Mouse (Mus musculus) lung, postnatal 4 days (tissue): ENCODE measurements around the gene Psmb3.
A peak's percentile ranks its signal among the peaks of the same experiment; 100 is the strongest.
"Not testable (repeated sequence)": the region's sequence is repeated elsewhere in the genome, so short reads cannot be mapped to it uniquely, and the experiment has no call there.

Experiments used
- DNase-seq, 2 experiments: peaks; one replicate each; pipeline ENCODE4 v3.0.0; 2021

The Psmb3 gene

GRCm38 (mm10) chr11:97703039-97703826 is at the start of gene Psmb3:
TSS of gene Psmb3 (plus strand) at chr11:97703399.
- peak; percentile 97 to 99 for DNase-seq

DNA sequence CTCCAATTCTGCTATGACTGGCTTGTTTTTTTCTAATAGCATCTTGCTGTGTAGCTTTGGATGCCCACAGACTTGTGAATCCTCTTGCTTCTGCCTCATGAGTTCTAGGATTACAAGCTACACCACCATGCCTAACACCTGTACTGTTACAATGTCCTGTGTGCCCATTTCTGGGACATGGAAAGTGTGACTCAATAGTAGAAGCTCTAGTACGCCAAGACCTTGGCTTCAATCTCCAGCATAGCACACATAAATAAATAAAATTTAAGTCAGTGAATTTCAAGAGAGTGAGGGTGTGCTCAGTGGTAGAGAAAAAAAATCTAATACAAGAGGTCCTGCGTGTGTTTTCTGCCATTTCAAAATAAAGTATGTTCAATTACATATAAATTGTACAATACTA is 49.0 kb upstream of the Psmb3 start:
- no peak for DNase-seq

DNA sequence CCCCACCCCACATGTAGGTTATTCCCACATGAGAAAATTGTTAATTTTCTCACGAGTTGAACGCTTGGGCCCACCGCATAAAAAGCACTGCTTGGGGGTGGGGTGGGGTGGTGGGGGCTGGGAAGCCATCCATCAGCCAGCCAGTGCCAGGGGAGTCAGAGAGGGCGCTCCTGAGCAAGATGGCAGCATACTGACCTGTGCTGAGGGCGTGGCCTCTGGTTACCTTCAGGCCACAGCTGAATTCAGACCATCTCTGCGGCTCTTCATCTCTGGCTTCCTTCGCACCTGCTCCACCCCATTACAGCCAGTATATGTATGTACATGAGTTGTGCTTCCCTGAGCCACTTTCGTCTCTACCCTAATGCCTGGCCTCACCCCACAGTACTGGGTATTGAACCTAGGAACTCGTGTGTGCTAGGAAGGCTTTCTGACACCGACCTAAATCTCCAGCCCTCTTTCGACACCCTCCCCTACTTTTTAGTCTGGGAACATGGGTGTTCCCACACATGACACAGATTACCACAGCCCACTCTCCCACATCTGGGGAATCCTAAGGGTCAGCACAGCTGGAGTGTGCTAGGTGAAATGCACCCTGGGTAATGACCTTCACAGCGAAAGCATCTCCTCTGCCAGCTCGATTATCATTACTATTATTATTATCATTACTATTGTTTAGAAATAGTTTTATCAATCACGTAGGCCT is 46.8 kb upstream of the Psmb3 start:
- no peak for DNase-seq

DNA sequence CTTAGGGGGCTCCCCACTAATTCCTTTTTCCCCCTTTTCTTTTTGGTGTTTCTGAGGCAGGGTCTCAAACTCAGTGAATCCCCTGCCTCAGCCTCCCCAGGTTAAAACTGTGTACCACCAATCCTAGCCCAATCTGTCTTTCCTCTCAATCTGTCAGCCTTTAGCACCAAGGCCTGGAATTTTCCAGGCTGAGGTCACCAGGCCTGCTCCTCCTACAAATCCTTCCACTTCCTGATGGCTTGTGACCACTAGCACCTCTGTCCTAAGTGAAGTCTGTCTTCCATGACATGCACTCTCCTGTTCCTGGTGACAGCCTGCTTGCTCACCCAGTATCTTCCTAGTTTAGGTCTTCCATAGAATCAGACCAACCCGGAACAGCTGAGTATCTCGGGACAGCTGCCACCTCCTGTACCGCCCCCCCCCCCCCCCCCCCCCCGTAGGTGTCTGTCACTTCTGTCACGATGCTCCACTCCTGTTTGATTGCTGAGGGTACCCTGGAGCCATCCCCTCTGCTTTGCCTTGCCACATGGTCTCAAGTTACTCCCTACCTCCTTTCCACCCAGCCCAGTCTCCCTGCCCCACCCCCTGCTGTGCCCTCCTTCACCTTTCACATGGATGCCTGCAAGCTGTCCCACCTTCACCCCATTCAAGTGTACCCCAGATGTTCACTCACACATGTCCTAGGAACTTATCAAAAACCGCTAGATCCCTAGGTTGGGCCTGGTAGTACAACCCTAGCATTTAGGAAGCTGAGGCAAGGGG is 45.8 kb upstream of the Psmb3 start:
- no peak for DNase-seq

GRCm38 (mm10) chr11:97657967-97658366 is 45.2 kb upstream of the Psmb3 start:
- not testable (repeated sequence) for DNase-seq

GRCm38 (mm10) chr11:97658751-97659266 is 44.4 kb upstream of the Psmb3 start:
- DNase-seq, result no peak

GRCm38 (mm10) chr11:97659267-97659989 is 43.8 kb upstream of the Psmb3 start:
- DNase-seq, result peak; percentile 35 to 53

DNA sequence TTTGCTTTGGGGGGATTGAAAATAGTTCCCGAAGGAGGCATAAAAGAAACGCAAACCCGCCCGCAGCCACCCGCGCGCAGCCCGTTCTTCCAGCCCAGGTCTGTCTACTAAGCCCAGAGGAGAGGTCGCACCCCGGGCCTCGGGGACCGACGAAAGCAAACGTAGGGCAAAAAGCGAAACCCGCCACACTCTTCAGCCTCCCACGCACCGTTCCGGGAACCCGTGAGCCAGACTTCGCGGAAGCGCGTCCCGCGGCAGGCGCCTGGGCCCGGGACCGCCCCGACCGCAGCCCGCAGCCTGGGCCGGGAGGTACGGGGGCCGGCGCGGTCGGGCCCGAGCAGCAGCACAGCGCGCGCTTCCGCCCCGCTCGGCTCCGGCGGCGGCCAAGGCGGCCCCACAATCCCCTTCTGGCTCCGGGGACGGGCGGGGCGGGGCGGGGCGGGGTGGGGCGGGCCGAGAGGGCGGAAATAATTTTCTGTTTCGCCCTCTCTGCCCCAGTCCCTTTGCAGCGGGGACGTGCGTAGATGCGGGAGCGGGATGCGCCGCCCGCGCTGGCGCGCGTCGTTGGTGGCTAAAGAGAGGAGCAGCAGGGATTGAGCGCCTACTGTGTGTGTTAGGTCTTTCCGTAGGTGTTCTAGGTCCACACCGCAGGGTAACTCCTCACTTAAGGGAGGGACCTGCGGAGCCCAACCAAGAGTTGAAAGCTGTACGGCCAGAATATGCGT is 43.0 kb upstream of the Psmb3 start:
- peak; percentile 80 to 92 for DNase-seq

DNA sequence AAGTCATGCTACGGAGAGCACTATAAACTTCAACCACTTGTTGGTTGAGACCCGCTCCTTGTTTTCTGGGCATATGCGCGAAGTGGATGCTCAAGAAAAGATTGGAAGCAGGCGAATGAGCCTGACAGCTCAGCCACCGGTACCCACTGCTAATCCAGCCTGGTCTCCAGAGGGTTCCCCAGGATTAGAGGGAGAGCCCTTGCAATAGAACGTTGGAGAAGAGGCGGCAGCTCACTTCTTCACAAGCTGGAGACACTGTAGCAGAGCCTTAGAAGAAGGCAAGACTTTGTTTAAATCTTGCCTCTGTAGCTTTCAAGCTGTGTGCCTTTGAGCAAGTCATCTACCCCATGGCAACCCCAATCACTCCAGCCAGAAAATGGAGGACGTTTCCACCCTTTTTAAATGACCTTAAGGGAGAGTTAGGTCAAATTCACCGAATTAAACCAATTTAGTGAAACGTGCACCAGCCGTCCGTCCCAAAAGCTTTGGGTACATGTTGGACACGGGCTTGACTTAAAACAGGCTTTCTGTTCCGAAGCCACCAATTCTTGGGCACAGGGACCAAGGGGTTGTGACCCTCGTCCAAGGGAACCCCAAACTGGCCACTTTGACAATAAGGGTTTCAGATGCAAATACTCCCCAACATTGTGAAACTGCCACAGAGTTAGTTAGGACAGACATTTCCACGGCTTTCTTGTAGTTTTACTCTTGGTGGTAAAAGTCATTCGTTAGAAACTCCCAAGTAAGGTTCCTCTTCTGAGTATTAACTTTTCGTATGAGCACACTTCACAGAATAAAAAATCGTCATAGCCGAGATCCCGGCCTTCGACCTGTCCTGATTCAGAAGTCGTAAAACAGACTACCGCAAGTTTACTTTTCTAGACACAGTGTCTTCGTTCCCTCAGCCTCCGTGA is 42.2 kb upstream of the Psmb3 start:
- no peak for DNase-seq

DNA sequence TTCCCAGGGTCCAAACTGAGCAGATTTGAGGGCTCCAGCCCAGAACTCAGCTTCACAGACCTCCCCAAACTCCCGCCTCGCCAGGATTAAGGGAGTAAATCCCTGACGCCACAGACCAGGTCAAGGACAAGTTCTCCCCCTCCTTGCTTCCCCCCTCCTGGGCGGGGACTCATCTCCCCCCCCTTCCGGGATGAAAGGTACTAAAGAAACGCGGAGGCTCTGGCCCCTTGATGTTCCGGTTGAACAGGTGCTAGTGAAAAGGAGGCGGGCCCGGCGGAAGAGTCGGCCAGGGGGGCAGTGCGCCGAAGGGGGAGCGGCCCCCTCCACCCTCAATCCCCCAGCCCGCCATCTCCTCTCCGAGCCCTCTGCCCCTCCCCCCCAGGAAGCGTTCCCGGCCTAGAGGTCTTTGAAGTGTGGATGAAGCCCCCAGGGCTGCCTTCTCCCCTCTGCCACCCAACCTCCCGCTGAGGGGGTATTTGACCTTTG is 41.5 kb upstream of the Psmb3 start:
- DNase-seq, result peak; percentile 78 to 87

DNA sequence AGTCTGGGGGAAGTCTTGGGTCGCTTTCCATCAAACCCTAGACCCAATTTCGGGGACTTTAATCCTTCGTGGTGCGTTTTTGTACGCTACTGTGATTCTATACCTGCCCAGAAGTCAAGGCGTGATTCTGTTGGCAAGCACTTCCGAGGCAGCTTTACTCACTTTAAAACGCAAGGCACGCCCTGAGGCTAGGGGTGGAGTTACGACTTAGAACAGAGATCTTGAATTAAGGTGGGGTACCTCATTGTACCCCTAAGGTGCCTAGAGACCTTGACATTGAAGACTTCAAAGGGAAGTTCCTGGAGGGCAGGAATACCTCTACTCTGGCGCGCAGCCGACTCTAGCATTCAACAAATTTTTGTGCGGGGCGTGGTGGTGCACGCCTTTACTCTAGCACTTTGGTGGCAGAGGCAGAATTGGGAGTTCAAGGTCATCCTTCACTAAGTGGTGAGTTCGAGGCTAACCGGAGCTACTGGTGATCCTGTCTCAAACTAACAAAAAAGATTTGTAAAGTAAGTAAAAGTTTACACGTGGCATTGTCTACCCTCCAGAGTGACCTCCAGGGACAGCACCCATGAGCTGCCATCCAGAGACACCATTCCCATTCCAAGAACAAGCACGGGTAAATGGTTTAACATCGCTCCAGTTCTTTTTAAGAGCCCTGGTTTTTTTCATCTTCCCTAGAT is 40.8 kb upstream of the Psmb3 start:
- peak; percentile 70 to 78 for DNase-seq

DNA sequence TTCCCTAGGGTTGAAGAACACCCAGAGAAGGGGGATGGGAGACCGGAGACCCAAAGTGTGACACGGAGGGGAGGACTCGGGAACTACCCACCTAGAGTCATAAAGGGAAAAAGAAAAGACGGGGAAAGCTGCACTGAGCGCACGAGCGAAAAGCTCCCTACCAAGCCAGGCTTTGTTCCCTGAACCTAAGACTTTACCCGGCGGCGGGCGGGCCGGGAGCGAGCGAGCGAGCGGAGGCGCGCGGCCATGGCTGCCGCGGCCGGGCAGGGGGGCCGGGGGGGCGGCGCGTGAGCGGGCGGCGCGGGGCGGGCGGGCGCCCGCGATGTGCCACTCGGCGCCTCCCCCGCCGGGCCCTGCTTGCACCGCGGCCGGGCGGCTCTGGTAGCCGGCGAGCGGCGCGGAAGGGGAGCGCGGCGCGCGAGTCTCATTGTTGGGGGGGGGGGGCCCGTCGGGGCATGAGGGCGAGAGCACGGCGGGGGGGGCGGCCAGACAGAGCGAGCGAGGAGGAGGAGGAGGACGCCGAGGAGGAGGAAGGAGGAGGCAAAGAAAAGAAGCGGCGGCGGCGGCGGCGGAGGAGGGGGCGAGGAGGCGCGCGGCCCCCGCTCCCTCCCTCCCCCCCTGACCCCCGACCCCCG is 40.2 kb upstream of the Psmb3 start, which contains the start of gene Mllt6:
Mllt6 (plus strand) TSS at position 522 of the 635 bp plus-strand sequence.
- peak; percentile 83 to 90 for DNase-seq

DNA sequence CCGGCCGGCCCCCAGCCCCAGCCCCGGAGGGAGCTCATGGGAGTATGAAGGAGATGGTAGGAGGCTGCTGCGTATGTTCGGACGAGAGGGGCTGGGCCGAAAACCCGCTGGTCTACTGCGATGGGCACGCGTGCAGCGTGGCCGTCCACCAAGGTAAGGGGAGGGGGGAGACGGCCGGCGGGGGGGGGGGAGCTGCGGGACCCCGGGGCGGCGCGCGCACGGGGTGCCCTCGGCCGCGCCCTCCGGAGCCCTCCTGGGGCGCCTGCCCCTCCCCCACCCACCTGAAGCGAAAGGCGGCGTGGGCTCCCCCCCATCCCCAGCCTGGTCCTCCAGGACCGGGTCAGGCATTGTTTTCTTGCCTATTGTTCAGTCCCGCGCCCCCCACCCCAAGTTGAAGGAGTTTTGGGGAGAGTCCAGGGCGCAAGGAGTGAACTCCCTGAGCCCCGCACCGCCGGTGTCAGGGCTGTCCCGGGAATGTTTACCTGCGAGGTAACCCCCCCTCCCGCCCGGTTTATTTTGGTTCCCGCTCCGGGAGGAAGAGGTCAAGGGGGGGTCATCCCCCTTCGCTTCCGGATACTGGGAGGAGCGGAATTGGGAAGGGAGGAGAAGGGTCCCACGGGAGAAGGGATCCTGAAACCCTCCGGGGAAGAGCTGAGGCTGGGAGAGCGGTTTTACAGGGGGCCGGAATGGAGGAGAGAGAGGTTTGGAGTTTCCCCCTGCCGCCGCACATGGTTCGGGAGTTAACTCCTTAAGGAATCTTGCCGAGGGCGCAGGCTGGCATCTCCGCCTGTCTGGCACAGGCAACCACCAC is 39.5 kb upstream of the Psmb3 start:
- peak in 1 of 2 experiments; percentile 54 for DNase-seq

DNA sequence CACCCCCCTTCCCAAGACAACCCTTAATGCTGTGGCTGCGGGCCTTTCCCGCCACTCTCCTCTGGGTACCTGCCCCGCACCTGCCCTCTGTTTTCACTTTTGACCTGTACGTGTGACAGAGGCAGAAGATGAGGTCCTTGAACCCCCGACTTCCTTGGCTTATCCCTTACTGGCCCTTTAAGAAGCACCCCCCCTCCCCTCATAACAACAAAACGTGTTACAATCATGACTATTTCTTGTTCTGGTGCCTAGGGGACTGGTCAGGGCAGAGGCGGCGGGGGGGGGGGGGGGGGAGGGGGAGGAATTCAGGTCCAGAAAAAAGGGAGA is 38.9 kb upstream of the Psmb3 start:
- no peak for DNase-seq

DNA sequence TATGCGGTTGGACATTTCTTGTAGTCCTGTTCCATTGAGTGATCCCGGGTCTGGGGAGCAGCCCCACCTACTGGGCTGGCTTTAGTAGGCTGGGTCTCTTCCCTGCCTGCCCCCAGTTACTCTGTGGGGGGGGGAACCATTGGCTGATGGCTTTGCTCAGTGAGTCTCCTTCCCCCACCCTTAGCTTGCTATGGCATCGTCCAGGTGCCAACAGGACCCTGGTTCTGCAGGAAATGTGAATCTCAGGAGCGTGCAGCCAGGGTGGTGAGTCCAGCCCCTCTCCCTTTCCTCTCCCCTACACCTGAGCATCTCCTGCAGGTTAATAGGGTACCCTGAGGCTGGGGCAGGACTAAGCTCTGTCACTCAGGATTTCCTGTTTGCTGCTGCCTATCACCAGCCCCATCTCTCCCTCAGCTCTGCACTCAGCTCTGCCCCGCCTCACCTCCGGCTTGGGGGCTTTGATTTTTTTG is 38.4 kb upstream of the Psmb3 start:
- peak in 1 of 2 experiments; percentile 40 for DNase-seq

GRCm38 (mm10) chr11:97665431-97665830 is 37.8 kb upstream of the Psmb3 start:
- no peak for DNase-seq

GRCm38 (mm10) chr11:97666221-97666620 is 37.0 kb upstream of the Psmb3 start:
- no peak for DNase-seq

DNA sequence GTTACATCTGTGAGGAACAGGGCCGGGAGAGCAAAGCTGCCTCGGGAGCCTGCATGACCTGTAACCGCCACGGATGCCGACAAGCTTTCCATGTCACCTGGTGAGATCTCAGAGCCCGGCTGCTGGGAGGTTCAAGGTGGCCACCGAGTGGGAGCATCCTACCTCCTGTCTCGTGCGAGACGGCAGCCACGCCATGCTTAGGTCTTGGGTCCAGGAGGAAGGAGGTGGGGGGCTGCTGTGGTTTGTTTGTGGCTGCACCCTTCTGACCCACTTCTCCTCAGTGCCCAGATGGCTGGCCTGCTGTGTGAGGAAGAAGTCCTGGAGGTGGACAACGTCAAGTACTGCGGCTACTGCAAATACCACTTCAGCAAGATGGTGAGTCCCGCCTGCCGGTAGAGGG is 36.4 kb upstream of the Psmb3 start:
- no peak for DNase-seq
